Mouse (Mus musculus) liver, adult 2 months (tissue): ENCODE results near the gene Dip2c. TPM values are rescaled to one million over a fixed set of nuclear protein-coding genes. Genes with fewer than 3 reads are reported as not detected.

ENCODE experiments used
- DNase-seq: peaks from one replicate; pipeline ENCODE4 v3.0.0-alpha.2; 2011; ENCODE audit warnings: low read depth, low spot score; ENCODE audit errors: extremely low read depth
- H3K27ac ChIP-seq: fragments of 200-500 bp; replicated peaks from 2 replicates; pipeline ENCODE4 v1.5.1; 2012; ENCODE audit warnings: low read depth, mild to moderate bottlenecking, control low read depth, inconsistent platforms, low read length; ENCODE audit not compliant: insufficient read depth
- H3K27me3 ChIP-seq: fragments of 200-500 bp; 2 replicates; pipeline ENCODE4 v1.6.1; 2012; ENCODE audit warnings: mild to moderate bottlenecking, moderate library complexity, low read length, inconsistent platforms; ENCODE audit not compliant: control insufficient read depth, insufficient read depth
- H3K36me3 ChIP-seq: fragments of 200-500 bp; 2 replicates; pipeline ENCODE4 v1.6.1; 2012; ENCODE audit warnings: low read length, inconsistent platforms; ENCODE audit not compliant: control insufficient read depth, insufficient read depth
- H3K4me1 ChIP-seq: fragments of 200-500 bp; 2 replicates; pipeline ENCODE4 v1.6.1; 2011; ENCODE audit warnings: low read length; ENCODE audit not compliant: control insufficient read depth, insufficient read depth
- H3K4me3 ChIP-seq: fragments of 200-500 bp; 2 replicates; pipeline ENCODE4 v1.5.1; 2011; ENCODE audit warnings: low read depth, mild to moderate bottlenecking, control low read depth, low read length, moderate library complexity; ENCODE audit not compliant: insufficient read depth
- H3K79me2 ChIP-seq: fragments of 200-500 bp; 2 replicates; pipeline ENCODE4 v1.6.1; 2012; ENCODE audit warnings: inconsistent platforms, mild to moderate bottlenecking, low read length, moderate library complexity; ENCODE audit not compliant: control insufficient read depth, insufficient read depth
- H3K9ac ChIP-seq: fragments of 200-500 bp; 2 replicates; pipeline ENCODE4 v1.6.1; 2012; ENCODE audit warnings: low read depth, mild to moderate bottlenecking, control low read depth, inconsistent platforms, low read length
- CTCF ChIP-seq: fragments of 200-500 bp; IDR thresholded peaks from 2 replicates; pipeline ENCODE4 v1.5.1; 2011; ENCODE audit warnings: low read depth, low read length, control low read depth
- POLR2A ChIP-seq: fragments of 200-500 bp; IDR thresholded peaks from 2 replicates; pipeline ENCODE4 v1.6.1; 2011; ENCODE audit warnings: low read length, control low read depth; ENCODE audit not compliant: insufficient read depth; ENCODE audit errors: extremely low read depth
- WGBS: fragments of 180-500 bp; shearing (Covaris S2); methylation state at CpG from one replicate; pipeline ENCODE4 v1.1.7; 2018; 5-methylcytosine and 5-hydroxymethylcytosine counted together
- polyA plus RNA-seq: library from polyadenylated mRNA; depleted of rRNA; stranded (reverse); fragments of >200 nt; gene quantifications from 2 replicates; pipeline ENCODE4 v1.2.3, GENCODE M21; 2012
- total RNA-seq: library from RNA; depleted of rRNA; stranded (reverse); fragments of >200 nt; gene quantifications from 2 replicates; pipeline ENCODE4 v1.2.3, GENCODE M21; 2014

The Dip2c gene
- total and polyA plus RNA-seq, 2 experiments, result 4.7 to 10.7 TPM

GRCm38 (mm10) chr13:9296285-9296684 lies 20.0 kb downstream of the Dip2c start:
- 40% methylated on average over 6 of the region's 6 CpGs for WGBS
- DNase-seq, result peak; percentile 77
- H3K27ac ChIP-seq, result no peak overlapping the region
- TF ChIP-seq POLR2A (no peak), CTCF (no peak)
- peaks cover 16% of the 10 kb centered on the region for H3K79me2 ChIP-seq
- no peak overlapping the region for H3K4me3 ChIP-seq
- H3K4me1 ChIP-seq, result peaks cover 2% of the 10 kb centered on the region; the same call in 1 of the 2 replicates
- no peak overlapping the region for H3K9ac ChIP-seq
- H3K36me3 ChIP-seq, result no peaks in the 10 kb centered on the region
- H3K27me3 ChIP-seq, result no peaks in the 10 kb centered on the region

GRCm38 (mm10) chr13:9297266-9297665 lies 20.9 kb downstream of the Dip2c start:
- 88% methylated on average over 3 of the region's 3 CpGs for WGBS
- no peak overlapping the region for H3K9ac ChIP-seq
- H3K4me3 ChIP-seq, result no peak overlapping the region
- H3K27me3 ChIP-seq, result no peaks in the 10 kb centered on the region
- no peak for DNase-seq
- peaks cover 2% of the 10 kb centered on the region; the same call in 1 of the 2 replicates for H3K4me1 ChIP-seq
- TF ChIP-seq POLR2A, result no peak
- no peak for TF ChIP-seq CTCF
- H3K27ac ChIP-seq, result no peak overlapping the region
- no peaks in the 10 kb centered on the region for H3K36me3 ChIP-seq
- peaks cover 13% of the 10 kb centered on the region for H3K79me2 ChIP-seq

GRCm38 (mm10) chr13:9297689-9298088 lies 21.4 kb downstream of the Dip2c start:
- peaks cover 12% of the 10 kb centered on the region for H3K79me2 ChIP-seq
- H3K27me3 ChIP-seq, result no peaks in the 10 kb centered on the region
- 84% methylated on average over 3 of the region's 3 CpGs for WGBS
- no peak overlapping the region for H3K27ac ChIP-seq
- H3K36me3 ChIP-seq, result no peaks in the 10 kb centered on the region
- TF ChIP-seq CTCF (no peak), POLR2A (no peak)
- H3K4me1 ChIP-seq, result peaks cover 2% of the 10 kb centered on the region; the same call in 1 of the 2 replicates
- DNase-seq, result no peak
- no peak overlapping the region for H3K9ac ChIP-seq
- H3K4me3 ChIP-seq, result no peak overlapping the region

GRCm38 (mm10) chr13:9299657-9300056 lies 23.3 kb downstream of the Dip2c start:
- Histone ChIP-seq H3K4me1 (peaks cover 2% of the 10 kb centered on the region; the same call in 1 of the 2 replicates), H3K27ac (no peak overlapping the region), H3K27me3 (no peaks in the 10 kb centered on the region), H3K79me2 (peaks cover 15% of the 10 kb centered on the region), H3K4me3 (no peak overlapping the region), H3K36me3 (no peaks in the 10 kb centered on the region), H3K9ac (no peak overlapping the region)
- TF ChIP-seq POLR2A (no peak), CTCF (no peak)
- DNase-seq, result no peak
- 64% methylated on average over 2 of the region's 2 CpGs for WGBS

GRCm38 (mm10) chr13:9308863-9309262 lies 32.5 kb downstream of the Dip2c start:
- no peak overlapping the region for H3K9ac ChIP-seq
- H3K4me1 ChIP-seq, result peaks cover 15% of the 10 kb centered on the region
- TF ChIP-seq POLR2A (no peak), CTCF (no peak)
- no peak overlapping the region for H3K4me3 ChIP-seq
- no peaks in the 10 kb centered on the region for H3K27me3 ChIP-seq
- WGBS, result 87% methylated on average over 6 of the region's 6 CpGs
- no peak for DNase-seq
- H3K79me2 ChIP-seq, result peaks cover 16% of the 10 kb centered on the region; the same call in 1 of the 2 replicates
- H3K27ac ChIP-seq, result no peak overlapping the region
- H3K36me3 ChIP-seq, result no peaks in the 10 kb centered on the region

- TF ChIP-seq CTCF, result no peak
- no peak for TF ChIP-seq POLR2A
- no peak for DNase-seq
- H3K27me3 ChIP-seq, result no peaks in the 10 kb centered on the region
- H3K36me3 ChIP-seq, result no peaks in the 10 kb centered on the region
- 98% methylated on average over 1 of the region's 1 CpGs for WGBS
- H3K4me1 ChIP-seq, result peaks cover 18% of the 10 kb centered on the region
- H3K9ac ChIP-seq, result no peak overlapping the region
- H3K4me3 ChIP-seq, result no peak overlapping the region
- no peak overlapping the region for H3K27ac ChIP-seq
- peaks cover 14% of the 10 kb centered on the region; the same call in 1 of the 2 replicates for H3K79me2 ChIP-seq
Observed at GRCm38 (mm10) chr13:9310806-9311205, 34.5 kb downstream of the Dip2c start.
